Mouse (Mus musculus): Measurements from ENCODE around the gene Gm5431. TPM values are rescaled to one million over a fixed set of nuclear protein-coding genes. Genes with fewer than 3 reads are reported as not detected.

Gene Gm5431
- polyA plus RNA-seq, 2 experiments, result 0.16 to 0.22 TPM

DNA sequence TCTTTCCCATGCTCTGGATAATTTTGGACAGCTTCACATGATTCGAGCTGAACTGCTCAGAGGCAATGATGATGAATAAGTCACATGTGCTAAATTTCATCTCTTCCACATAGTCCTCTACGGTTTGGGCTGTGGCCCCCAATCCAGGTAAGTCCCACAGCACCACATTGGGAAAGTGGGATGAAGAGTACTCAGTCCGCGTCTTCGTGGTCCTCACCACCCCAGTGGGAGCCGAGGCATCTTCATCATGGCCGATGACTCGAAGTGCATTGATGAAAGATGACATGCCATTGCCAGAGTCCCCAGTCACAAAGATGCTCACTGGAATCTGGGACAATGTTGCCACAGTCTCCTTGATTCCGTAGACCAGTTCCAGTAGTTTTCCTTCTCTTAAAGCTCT, 35.5 kb downstream of the Gm5431 start:
- H3K9ac ChIP-seq (ENCODE audit: low read depth, low read length, severe bottlenecking), result no peak overlapping the region
- no peaks in the 10 kb centered on the region for H3K4me1 ChIP-seq (ENCODE audit: control insufficient read depth, insufficient read depth, low read length)
- WGBS, result 91% methylated on average over 9 of the region's 9 CpGs
- H3K4me2 ChIP-seq (replicated peaks; ENCODE audit: low read depth, low read length, severe bottlenecking), result no peak overlapping the region
- H3K9me3 ChIP-seq (ENCODE audit: control insufficient read depth, low read length), result no peaks in the 10 kb centered on the region
- no peak for TF ChIP-seq POLR2A (IDR thresholded peaks at IDR 0.05; ENCODE audit: borderline replicate concordance, extremely low read depth, insufficient read depth, insufficient read length)
- H3K4me3 ChIP-seq (replicated peaks; ENCODE audit: low read length), result no peak overlapping the region
- no peak overlapping the region for H3K27ac ChIP-seq (replicated peaks; ENCODE audit: low read depth, low read length)
- no peaks in the 10 kb centered on the region for H3K36me3 ChIP-seq (ENCODE audit: control insufficient read depth, insufficient read depth, low read length)
- ATAC-seq (ENCODE audit: low FRiP score, low read depth), result no peak
- DNase-seq (ENCODE audit: low spot score), result no peak
- no peaks in the 10 kb centered on the region for H3K27me3 ChIP-seq (ENCODE audit: control insufficient read depth, insufficient read depth, low read length)

DNA sequence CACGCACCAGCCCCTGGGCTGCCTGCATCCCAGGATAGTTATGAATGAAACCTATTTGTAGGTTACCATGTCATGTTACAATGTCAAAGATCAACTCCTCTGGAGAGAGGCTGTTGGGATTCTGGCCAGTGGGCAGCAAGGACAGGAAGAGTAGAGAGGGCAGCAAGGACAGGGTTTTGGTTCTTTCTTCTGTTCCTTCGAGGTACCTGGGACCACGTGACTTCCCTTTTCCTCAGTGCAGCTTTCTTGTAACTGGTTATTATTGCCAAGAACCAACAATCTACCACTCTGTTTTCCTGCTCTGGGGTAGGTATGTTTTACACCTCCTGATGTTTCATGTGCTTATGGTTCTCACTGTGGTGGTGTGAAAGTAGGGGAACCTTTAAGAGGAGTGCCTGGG, 38.2 kb downstream of the Gm5431 start:
- Histone ChIP-seq H3K4me2 (replicated peaks; ENCODE audit: low read depth, low read length, severe bottlenecking) (no peak overlapping the region), H3K36me3 (ENCODE audit: control insufficient read depth, insufficient read depth, low read length) (no peaks in the 10 kb centered on the region), H3K4me3 (replicated peaks; ENCODE audit: low read length) (no peak overlapping the region), H3K27ac (replicated peaks; ENCODE audit: low read depth, low read length) (no peak overlapping the region), H3K4me1 (ENCODE audit: control insufficient read depth, insufficient read depth, low read length) (no peaks in the 10 kb centered on the region), H3K27me3 (ENCODE audit: control insufficient read depth, insufficient read depth, low read length) (0 out of 2 replicates have a peak, but pooled peaks cover 7% of the 10 kb centered on the region), H3K9me3 (ENCODE audit: control insufficient read depth, low read length) (no peaks in the 10 kb centered on the region), H3K9ac (ENCODE audit: low read depth, low read length, severe bottlenecking) (no peak overlapping the region)
- ATAC-seq (ENCODE audit: low FRiP score, low read depth), result no peak
- no peak for TF ChIP-seq POLR2A (IDR thresholded peaks at IDR 0.05; ENCODE audit: borderline replicate concordance, extremely low read depth, insufficient read depth, insufficient read length)
- no peak for DNase-seq (ENCODE audit: low spot score)
- 82% methylated on average over 3 of the region's 3 CpGs for WGBS

DNA sequence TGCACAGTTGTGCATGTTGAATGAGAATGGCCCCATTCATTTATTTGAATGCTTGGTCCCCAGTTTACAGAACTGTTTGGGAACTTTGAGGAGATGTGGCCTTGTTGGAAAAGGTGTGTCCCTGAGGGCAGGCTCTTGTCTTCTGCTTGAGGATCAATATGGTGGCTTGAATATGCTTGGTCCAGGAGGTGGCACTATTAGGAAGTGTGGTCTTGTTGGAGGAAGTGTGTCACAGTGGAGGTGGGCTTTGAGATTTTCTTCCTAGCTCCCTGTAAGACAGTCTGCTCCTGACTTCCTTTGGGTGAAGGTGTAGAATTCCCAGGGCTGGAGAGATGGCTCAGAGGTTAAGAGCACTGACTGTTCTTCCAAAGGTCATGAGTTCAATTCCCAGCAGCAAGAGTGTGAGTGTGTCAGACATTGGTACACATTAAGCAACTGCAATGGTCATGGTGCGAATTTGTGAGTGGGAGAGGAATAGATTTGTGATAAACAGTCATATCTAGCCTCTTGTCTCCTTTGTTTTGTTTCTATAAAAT, 39.2 kb downstream of the Gm5431 start:
- DNase-seq (ENCODE audit: low spot score), result no peak
- ATAC-seq (ENCODE audit: low FRiP score, low read depth), result no peak
- no peak for TF ChIP-seq POLR2A (IDR thresholded peaks at IDR 0.05; ENCODE audit: borderline replicate concordance, extremely low read depth, insufficient read depth, insufficient read length)
- Histone ChIP-seq H3K4me3 (replicated peaks; ENCODE audit: low read length) (no peak overlapping the region), H3K9me3 (ENCODE audit: control insufficient read depth, low read length) (no peaks in the 10 kb centered on the region), H3K4me2 (replicated peaks; ENCODE audit: low read depth, low read length, severe bottlenecking) (no peak overlapping the region), H3K36me3 (ENCODE audit: control insufficient read depth, insufficient read depth, low read length) (no peaks in the 10 kb centered on the region), H3K4me1 (ENCODE audit: control insufficient read depth, insufficient read depth, low read length) (peaks cover 5% of the 10 kb centered on the region; the same call in 1 of the 2 replicates), H3K27me3 (ENCODE audit: control insufficient read depth, insufficient read depth, low read length) (0 out of 2 replicates have a peak, but pooled peaks cover 7% of the 10 kb centered on the region), H3K9ac (ENCODE audit: low read depth, low read length, severe bottlenecking) (no peak overlapping the region), H3K27ac (replicated peaks; ENCODE audit: low read depth, low read length) (no peak overlapping the region)
- 84% methylated on average over 1 of the region's 1 CpGs for WGBS

DNA sequence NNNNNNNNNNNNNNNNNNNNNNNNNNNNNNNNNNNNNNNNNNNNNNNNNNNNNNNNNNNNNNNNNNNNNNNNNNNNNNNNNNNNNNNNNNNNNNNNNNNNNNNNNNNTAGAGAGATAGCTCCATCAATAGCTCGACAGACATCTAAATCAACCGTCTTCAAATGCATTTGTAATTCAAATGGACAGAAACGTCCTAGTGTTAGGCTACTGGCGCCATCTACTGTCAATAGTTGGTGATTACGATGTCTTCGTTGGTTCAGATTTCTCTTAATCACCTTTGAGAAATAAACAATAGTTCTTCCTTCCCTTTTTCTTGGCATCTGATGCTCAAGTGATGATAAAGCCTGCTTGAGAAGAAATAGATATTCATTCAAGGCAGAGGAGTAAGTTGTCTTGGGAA, 43.0 kb downstream of the Gm5431 start:
- ATAC-seq (ENCODE audit: low FRiP score, low read depth) (no peak), DNase-seq (ENCODE audit: low spot score) (peak; percentile 91)
- H3K4me1 ChIP-seq (ENCODE audit: control insufficient read depth, insufficient read depth, low read length), result peaks cover 14% of the 10 kb centered on the region
- WGBS, result under 1% methylated on average over 6 of the region's 6 CpGs
- 0 out of 2 replicates have a peak, but pooled peaks cover 7% of the 10 kb centered on the region for H3K27me3 ChIP-seq (ENCODE audit: control insufficient read depth, insufficient read depth, low read length)
- H3K9ac ChIP-seq (ENCODE audit: low read depth, low read length, severe bottlenecking), result 0 out of 2 replicates have a peak overlapping the region, but pooled peaks have one; percentile 2
- H3K36me3 ChIP-seq (ENCODE audit: control insufficient read depth, insufficient read depth, low read length), result no peaks in the 10 kb centered on the region
- peak overlapping the region; percentile 55; the same call in 1 of the 2 replicates for H3K4me3 ChIP-seq (replicated peaks; ENCODE audit: low read length)
- no peak overlapping the region for H3K27ac ChIP-seq (replicated peaks; ENCODE audit: low read depth, low read length)
- no peaks in the 10 kb centered on the region for H3K9me3 ChIP-seq (ENCODE audit: control insufficient read depth, low read length)
- TF ChIP-seq POLR2A (IDR thresholded peaks at IDR 0.05; ENCODE audit: borderline replicate concordance, extremely low read depth, insufficient read depth, insufficient read length), result no peak
- peak overlapping the region; percentile 46 for H3K4me2 ChIP-seq (replicated peaks; ENCODE audit: low read depth, low read length, severe bottlenecking)

DNA sequence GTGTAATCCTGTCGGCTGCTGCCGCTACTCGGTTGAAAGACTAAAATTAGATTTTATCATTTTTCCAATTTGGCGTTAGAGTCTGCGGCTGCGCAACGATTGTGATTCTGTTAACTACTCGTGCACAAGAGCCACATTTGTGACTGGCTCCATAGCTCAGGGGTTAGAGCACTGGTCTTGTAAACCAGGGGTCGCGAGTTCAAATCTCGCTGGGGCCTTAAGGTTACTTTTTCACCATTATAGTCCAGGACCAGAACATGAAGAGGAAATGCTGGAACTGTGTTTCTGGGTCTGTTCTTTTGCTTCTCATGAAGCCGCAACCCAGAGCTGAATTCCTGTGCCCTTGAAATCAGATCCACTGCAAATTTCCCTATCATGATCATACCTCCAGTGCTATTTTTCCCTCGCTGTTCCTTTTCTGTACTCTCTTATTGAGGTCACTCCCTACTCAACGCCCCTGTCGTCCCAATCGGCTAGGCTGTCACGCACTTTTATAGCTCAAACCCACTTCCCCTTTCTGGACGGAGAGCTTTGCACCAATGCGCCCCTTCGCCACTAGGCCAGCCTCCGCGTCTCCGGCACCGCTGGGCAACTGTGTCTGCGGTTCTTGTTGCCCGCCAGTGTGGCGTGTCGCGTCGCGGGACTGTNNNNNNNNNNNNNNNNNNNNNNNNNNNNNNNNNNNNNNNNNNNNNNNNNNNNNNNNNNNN, 48.4 kb downstream of the Gm5431 start:
- H3K4me1 ChIP-seq (ENCODE audit: control insufficient read depth, insufficient read depth, low read length), result peaks cover 21% of the 10 kb centered on the region
- peak overlapping the region; percentile 50 for H3K9ac ChIP-seq (ENCODE audit: low read depth, low read length, severe bottlenecking)
- no peaks in the 10 kb centered on the region; the same call in 1 of the 2 replicates for H3K27me3 ChIP-seq (ENCODE audit: control insufficient read depth, insufficient read depth, low read length)
- peak; percentile 74 for ATAC-seq (ENCODE audit: low FRiP score, low read depth)
- no peaks in the 10 kb centered on the region for H3K36me3 ChIP-seq (ENCODE audit: control insufficient read depth, insufficient read depth, low read length)
- H3K4me3 ChIP-seq (replicated peaks; ENCODE audit: low read length), result peak overlapping the region; percentile 55
- DNase-seq (ENCODE audit: low spot score), result peak; percentile 83
- H3K27ac ChIP-seq (replicated peaks; ENCODE audit: low read depth, low read length), result no peak overlapping the region
- TF ChIP-seq POLR2A (IDR thresholded peaks at IDR 0.05; ENCODE audit: borderline replicate concordance, extremely low read depth, insufficient read depth, insufficient read length), result no peak
- WGBS, result under 1% methylated on average over 31 of the region's 31 CpGs
- no peaks in the 10 kb centered on the region for H3K9me3 ChIP-seq (ENCODE audit: control insufficient read depth, low read length)
- H3K4me2 ChIP-seq (replicated peaks; ENCODE audit: low read depth, low read length, severe bottlenecking), result peak overlapping the region; percentile 68

Data from limb, embryonic 14.5 days (tissue).